Mouse (Mus musculus) megakaryocyte-erythroid progenitor cell, adult 5-6 weeks (primary cell): Measurements from ENCODE around the gene Kcmf1. TPM values are rescaled to one million over a fixed set of nuclear protein-coding genes. Genes with fewer than 3 reads are reported as not detected.
"Not testable (repeated sequence)": the region's sequence is repeated elsewhere in the genome, so short reads cannot be mapped to it uniquely, and the experiment has no call there.

ENCODE experiments used
- ATAC-seq: replicated peaks from 2 replicates; pipeline ENCODE4 v1.8.0; 2016; ENCODE audit warnings: mild to moderate bottlenecking, inconsistent platforms; ENCODE audit not compliant: severe bottlenecking, poor library complexity, low FRiP score, low TSS enrichment
- total RNA-seq, 2 experiments: library from RNA; stranded (forward) in 1 of 2; stranded (reverse) in 1 of 2; fragments of 200-1000, 215-1000 nt in 1 of 2; fragments of >200 nt in 1 of 2; fragmentation: Nextera tagmentation in 1 of 2; gene quantifications; 2 replicates each; pipeline ENCODE4 v1.2.3; 2014 to 2017

Kcmf1 gene
- total RNA-seq, 2 experiments from 2014 or later, result 63.7 to 77.1 TPM

- no peak for ATAC-seq
These were observed 33.5 kb downstream of the Kcmf1 start for GRCm38 (mm10) chr6:72866232-72866631.

GRCm38 (mm10) chr6:72862686-72863085 is 37.1 kb downstream of the Kcmf1 start:
- ATAC-seq, result not testable (repeated sequence)

DNA sequence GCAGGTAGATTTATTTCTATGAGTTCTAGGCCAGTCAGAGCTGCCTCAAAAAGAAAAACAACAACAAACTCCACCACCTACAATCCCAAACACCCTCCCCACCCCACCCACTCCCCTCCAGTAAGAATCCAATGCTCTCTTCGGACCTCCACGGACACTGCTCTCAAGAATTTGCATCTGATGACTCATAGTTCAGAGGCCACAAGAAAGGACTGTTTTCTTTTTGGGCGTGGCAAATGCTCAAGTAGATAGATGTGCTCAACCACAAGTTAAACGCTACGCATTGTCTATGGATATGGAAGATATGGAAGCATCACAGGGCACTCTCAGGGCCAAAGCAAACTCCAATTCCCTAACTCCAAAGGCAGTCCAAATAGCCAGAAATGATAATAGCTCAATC is 45.5 kb downstream of the Kcmf1 start:
- ATAC-seq, result no peak

DNA sequence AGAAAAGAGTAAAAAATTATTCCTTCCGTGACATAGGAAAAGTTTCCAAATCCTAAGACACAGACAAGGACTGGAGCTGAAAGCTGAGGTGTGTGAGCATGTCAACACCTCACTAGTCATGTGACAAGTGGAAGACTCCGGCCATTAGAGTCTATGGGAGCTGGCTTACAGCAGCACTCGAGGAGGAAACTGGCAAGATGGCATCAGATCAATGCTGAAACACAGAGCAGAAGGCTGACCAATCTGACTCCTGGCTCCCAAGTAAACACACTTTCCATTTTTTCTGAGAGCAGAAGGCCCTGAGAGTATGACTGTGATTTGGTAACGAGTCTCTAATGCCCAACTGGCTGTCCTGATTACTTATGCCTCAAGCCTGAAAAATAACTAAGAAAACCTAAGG is 47.6 kb downstream of the Kcmf1 start:
- ATAC-seq, result no peak

DNA sequence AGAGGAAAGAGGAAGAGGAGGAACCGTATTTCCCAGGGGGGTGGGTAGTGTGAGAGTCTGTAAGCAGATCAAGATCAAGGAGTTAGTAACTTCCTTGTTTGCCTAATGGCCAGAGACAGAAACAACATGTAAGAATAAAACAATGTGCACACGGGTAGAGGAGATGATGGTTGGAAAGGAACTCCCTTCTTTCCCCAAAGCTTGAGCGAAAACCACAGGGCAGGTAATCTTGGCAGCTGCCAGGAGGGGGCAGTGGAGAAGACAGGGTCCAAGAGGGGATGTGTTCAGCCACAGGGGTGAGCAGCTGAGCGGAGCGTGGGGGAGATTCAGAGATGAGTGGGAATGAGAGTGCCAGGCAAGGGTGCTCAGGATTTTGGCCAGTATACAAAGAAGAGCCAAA is 48.1 kb downstream of the Kcmf1 start:
- peak; percentile 75 for ATAC-seq

DNA sequence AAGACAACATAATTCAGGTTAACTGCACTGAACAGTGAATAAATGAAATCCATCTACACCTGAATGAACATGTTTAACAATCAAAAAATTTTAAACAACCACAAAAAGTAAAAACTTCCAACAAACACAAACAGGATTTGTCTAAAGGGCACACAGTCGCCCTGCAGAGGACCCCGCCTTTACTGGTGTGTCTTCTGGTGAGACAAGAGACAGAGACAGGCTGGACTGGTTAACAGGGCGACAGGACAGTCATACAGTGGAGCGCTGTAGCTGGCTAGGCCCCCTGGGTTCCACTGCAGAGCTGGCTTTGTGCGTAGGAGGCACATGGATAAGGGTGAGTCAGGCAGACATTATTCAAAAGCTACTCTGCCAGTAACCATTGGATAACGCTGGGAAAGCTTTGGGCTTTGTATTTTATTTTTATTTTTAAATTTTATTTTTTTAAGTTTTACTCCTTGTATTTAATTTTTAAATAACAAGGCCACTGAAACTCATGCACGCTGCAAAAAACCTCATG is 57.7 kb downstream of the Kcmf1 start:
- no peak for ATAC-seq

- ATAC-seq, result no peak
These were observed 58.7 kb downstream of the Kcmf1 start for GRCm38 (mm10) chr6:72840867-72841780.

GRCm38 (mm10) chr6:72837756-72838155 is 62.0 kb downstream of the Kcmf1 start:
- no peak for ATAC-seq

- ATAC-seq, result no peak
These were observed 65.3 kb downstream of the Kcmf1 start for GRCm38 (mm10) chr6:72834518-72834917.

GRCm38 (mm10) chr6:72831858-72832257 is 67.9 kb downstream of the Kcmf1 start:
- 0 out of 2 replicates have a peak, but pooled peaks have one; percentile 11 for ATAC-seq

- ATAC-seq, result peak; percentile 50; the same call in 1 of the 2 replicates
These were observed 68.5 kb downstream of the Kcmf1 start for GRCm38 (mm10) chr6:72831276-72831675.

DNA sequence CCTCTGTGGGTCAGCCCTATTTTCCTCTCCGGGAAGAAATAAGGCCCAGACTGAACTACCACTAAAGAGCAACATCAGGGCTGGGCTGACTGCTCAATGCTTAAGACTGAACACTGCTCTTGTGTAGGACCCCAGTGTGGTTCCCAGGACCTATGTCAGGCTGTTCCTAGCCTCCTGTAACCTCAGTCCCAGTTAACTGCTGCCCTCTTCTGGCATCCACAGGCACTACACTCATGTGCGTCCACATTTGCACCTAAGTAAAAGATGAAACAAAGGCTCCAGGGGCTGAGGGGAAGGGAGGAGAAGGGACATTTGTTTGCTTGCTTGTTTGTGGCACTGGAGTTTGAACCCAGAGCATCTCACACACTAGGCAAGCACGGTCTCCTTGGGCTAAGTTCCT is 70.9 kb downstream of the Kcmf1 start:
- ATAC-seq, result peak; percentile 43; the same call in 1 of the 2 replicates

- ATAC-seq, result not testable (repeated sequence)
These were observed 71.7 kb downstream of the Kcmf1 start for GRCm38 (mm10) chr6:72828037-72828436.

DNA sequence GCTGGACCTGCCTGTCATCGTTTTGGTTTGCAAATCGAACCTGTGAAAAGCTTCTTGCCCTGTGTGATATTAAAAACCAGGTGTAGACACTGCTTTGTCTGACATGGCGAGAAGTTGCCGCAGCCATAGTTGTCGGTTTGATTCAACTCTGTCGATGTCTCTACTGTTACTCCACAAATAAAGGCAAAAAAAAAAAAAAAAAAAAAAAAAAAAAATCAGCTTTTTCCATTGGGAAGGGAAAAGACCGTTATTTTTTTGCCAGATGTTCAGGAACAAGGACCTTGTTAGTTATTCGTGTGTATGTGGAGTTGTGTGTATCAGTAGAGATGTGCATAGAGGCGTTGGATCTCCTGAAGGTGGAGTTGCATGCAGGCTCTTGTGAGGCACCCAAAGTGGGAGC is 74.0 kb downstream of the Kcmf1 start:
- no peak for ATAC-seq

- ATAC-seq, result 0 out of 2 replicates have a peak, but pooled peaks have one; percentile 35
These were observed 74.6 kb downstream of the Kcmf1 start for GRCm38 (mm10) chr6:72824971-72825737.

GRCm38 (mm10) chr6:72813456-72813855 is 86.3 kb downstream of the Kcmf1 start:
- no peak for ATAC-seq

- no peak for ATAC-seq
These were observed 89.5 kb downstream of the Kcmf1 start for GRCm38 (mm10) chr6:72810248-72810647.

DNA sequence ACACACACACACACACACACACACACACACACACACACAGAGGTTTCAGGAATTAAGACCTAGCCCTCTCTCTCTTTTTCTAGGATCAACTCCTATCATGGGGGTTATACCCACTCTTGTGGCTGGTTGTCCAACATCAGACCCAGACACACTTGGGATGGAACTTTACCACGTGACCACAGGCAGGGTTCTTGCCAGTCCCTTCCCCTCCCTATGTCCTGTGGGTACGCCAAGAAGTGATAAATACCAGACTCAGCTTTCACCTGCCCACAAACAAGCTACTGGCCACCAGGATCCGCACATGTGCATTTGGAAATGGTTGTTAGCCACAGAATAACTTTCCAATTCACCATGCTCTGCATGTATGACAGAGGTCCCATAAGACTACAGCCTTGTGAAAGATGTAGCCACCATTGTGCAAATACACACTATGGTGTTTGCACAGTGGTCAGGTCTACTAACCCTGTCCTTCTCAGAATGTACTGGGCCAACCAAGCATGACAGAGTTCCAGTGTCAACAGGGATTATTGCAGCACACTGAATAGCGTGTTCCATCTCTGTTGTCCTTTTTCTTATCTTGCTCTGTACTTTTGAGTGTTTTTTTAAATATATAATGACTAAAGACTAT is 90.1 kb downstream of the Kcmf1 start:
- no peak for ATAC-seq

DNA sequence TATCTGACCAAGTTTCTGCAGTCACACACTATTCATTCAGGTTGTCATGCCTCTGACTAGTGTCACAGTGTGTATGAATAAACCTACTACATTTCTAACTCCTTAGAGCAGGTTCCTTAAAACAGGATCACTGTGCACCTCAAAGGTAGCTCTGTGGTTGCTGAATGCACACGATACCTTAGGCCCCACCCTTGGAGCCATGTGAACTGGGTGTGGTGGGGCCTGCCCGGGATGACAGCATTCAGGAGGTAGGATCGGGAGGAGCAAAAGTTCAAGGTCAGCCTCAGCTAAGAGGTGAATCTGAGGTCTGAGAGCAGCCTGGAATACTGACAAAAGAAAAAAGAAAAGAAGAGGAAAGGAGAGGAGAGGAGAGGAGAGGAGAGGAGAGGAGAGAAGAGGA is 91.4 kb downstream of the Kcmf1 start:
- no peak for ATAC-seq

DNA sequence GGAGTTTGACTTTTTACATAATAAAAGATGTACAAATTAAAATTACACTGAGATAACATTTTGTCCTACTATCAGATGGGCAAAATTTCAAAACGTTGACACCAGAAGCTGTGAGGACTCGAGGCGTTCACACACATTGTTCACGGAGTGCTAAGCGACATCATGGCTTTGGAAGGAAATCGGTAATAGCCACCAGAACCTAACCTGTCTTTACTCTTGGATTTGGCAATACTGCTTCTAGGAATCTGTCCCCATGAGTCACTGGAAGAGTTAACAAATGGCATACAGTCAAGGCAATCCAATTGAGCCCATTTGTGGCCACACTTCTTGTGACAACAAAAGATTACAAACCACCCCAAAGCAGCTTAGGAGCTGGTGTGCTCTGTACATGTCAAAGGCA is 96.1 kb downstream of the Kcmf1 start:
- ATAC-seq, result no peak
